Mouse (Mus musculus): ENCODE results near the gene Pik3r2. TPM values are rescaled to one million over a fixed set of nuclear protein-coding genes. Genes with fewer than 3 reads are reported as not detected.
"Not testable (repeated sequence)": the region's sequence is repeated elsewhere in the genome, so short reads cannot be mapped to it uniquely, and the experiment has no call there.

Pik3r2 gene
- total RNA-seq (2021) = 10 to 100 TPM; 14.3 to 16.1 TPM
- long read RNA-seq, experiment 1, transcript Pik3r2-201 (16 exons, 3,165 nt) = major isoform, 7 of 9 reads
- long read RNA-seq, experiment 1, partial matches to known transcripts = 2 of 9 reads
- long read RNA-seq, experiment 1, other reads (novel, unspliced or antisense) = 0 of 9 reads
- long read RNA-seq, experiment 2, transcript Pik3r2-201 (16 exons, 3,165 nt) = major isoform, 6 of 17 reads
- long read RNA-seq, experiment 2, partial matches to known transcripts = 5 of 17 reads
- long read RNA-seq, experiment 2, other reads (novel, unspliced or antisense) = 6 of 17 reads

GRCm38 (mm10) chr8:70776496-70777444, at the start of gene Pik3r2:
Gene Pik3r2, minus strand, starts transcription at chr8:70776713.
- intact Hi-C loops (cut with DNase I) = no loop called here
- DNase-seq = peak; percentile 98

- intact Hi-C loops (cut with DNase I) = no loop called here
- peak in 1 of 2 experiments; percentile 50 for DNase-seq
Observed at GRCm38 (mm10) chr8:70825816-70826215, 49.3 kb upstream of the Pik3r2 start.

- DNase-seq = no peak
- intact Hi-C loops (cut with DNase I) = no loop called here
Observed at GRCm38 (mm10) chr8:70823802-70824201, 47.3 kb upstream of the Pik3r2 start.

GRCm38 (mm10) chr8:70822594-70822993, 46.1 kb upstream of the Pik3r2 start:
- DNase-seq; intact Hi-C loops (cut with DNase I): not testable (repeated sequence)

GRCm38 (mm10) chr8:70821992-70822391, 45.5 kb upstream of the Pik3r2 start:
- intact Hi-C loops (cut with DNase I) = loop anchor here (1.0 kb wide), 1 partner anchor 19 kb away; no protein-coding TSS in a partner anchor
- no peak for DNase-seq

GRCm38 (mm10) chr8:70821399-70821962, 45.0 kb upstream of the Pik3r2 start:
- intact Hi-C loops (cut with DNase I) = loop anchor here (1.0 kb wide), 1 partner anchor 20 kb away; no protein-coding TSS in a partner anchor
- peak; percentile 63 to 69 for DNase-seq

GRCm38 (mm10) chr8:70820101-70820935, 43.8 kb upstream of the Pik3r2 start:
- DNase-seq = peak in 1 of 2 experiments; percentile 71
- intact Hi-C loops (cut with DNase I) = no loop called here

- DNase-seq = no peak
- intact Hi-C loops (cut with DNase I) = no loop called here
Observed at GRCm38 (mm10) chr8:70816679-70817078, 40.2 kb upstream of the Pik3r2 start.

- intact Hi-C loops (cut with DNase I) = loop anchor here (5.0 kb wide), 1 partner anchor 34 kb away; no protein-coding TSS in a partner anchor
- no peak for DNase-seq
Observed at GRCm38 (mm10) chr8:70812885-70813284, 36.4 kb upstream of the Pik3r2 start.

GRCm38 (mm10) chr8:70812055-70812454, 35.5 kb upstream of the Pik3r2 start:
- DNase-seq = no peak
- intact Hi-C loops (cut with DNase I) = loop anchor here (5.0 kb wide), 1 partner anchor 35 kb away; no protein-coding TSS in a partner anchor

- DNase-seq = no peak
- intact Hi-C loops (cut with DNase I) = loop anchor here (5.0 kb wide), 1 partner anchor 36 kb away; no protein-coding TSS in a partner anchor
Observed at GRCm38 (mm10) chr8:70810962-70811680, 34.6 kb upstream of the Pik3r2 start.

- no peak for DNase-seq
- intact Hi-C loops (cut with DNase I) = no loop called here
Observed at GRCm38 (mm10) chr8:70808955-70809701, 32.6 kb upstream of the Pik3r2 start.

- DNase-seq = no peak
- intact Hi-C loops (cut with DNase I) = no loop called here
Observed at GRCm38 (mm10) chr8:70808239-70808638, 31.7 kb upstream of the Pik3r2 start, which contains the start of gene Il12rb1. Gene Il12rb1, plus strand, starts transcription at chr8:70808449.

GRCm38 (mm10) chr8:70807304-70807703, 30.8 kb upstream of the Pik3r2 start:
- intact Hi-C loops (cut with DNase I) = no loop called here

GRCm38 (mm10) chr8:70806541-70806940, 30.0 kb upstream of the Pik3r2 start:
- no peak for DNase-seq
- intact Hi-C loops (cut with DNase I) = no loop called here

More at GRCm38 (mm10) chr8:70807304-70807703, 30.8 kb upstream of the Pik3r2 start:
- no peak for DNase-seq

GRCm38 (mm10) chr8:70804481-70805206, 28.1 kb upstream of the Pik3r2 start, which contains the start of gene Mast3:
Gene Mast3, minus strand, starts transcription at chr8:70805054.
- intact Hi-C loops (cut with DNase I) = no loop called here
- DNase-seq = peak; percentile 75 to 86

GRCm38 (mm10) chr8:70803761-70804480, 27.4 kb upstream of the Pik3r2 start:
- intact Hi-C loops (cut with DNase I) = no loop called here

More at GRCm38 (mm10) chr8:70803761-70804480, 27.4 kb upstream of the Pik3r2 start:
- DNase-seq = peak in 1 of 2 experiments; percentile 55

All from gastrocnemius, postnatal 36 days (tissue).